Mouse (Mus musculus) G1E (cell line): ENCODE results near the gene Sarm1. TPM values are rescaled to one million over a fixed set of nuclear protein-coding genes. Genes with fewer than 3 reads are reported as not detected.

Experiments
- ATAC-seq: 2 replicates; pipeline ENCODE4 v1.8.0; 2016; ENCODE audit warnings: mild to moderate bottlenecking; ENCODE audit not compliant: insufficient number of reproducible peaks, poor library complexity, low FRiP score, severe bottlenecking; ENCODE audit errors: extremely low read depth
- DNase-seq: peaks from one replicate; pipeline ENCODE4 v3.0.0; 2012; ENCODE audit warnings: low spot score
- H3K27me3 ChIP-seq: 2 replicates; pipeline ENCODE4 v1.6.1; 2012; ENCODE audit warnings: mild to moderate bottlenecking, low read length, inconsistent platforms; ENCODE audit not compliant: insufficient read depth
- H3K36me3 ChIP-seq: replicated peaks from 2 replicates; pipeline ENCODE3; 2012; ENCODE audit warnings: mild to moderate bottlenecking, inconsistent platforms
- H3K4me1 ChIP-seq: 2 replicates; pipeline ENCODE4 v1.6.1; 2012; ENCODE audit warnings: low read depth, low read length, inconsistent platforms, mixed read lengths; ENCODE audit not compliant: insufficient read depth
- H3K4me3 ChIP-seq: 2 replicates; pipeline ENCODE4 v1.5.1; 2012; ENCODE audit warnings: low read depth, mild to moderate bottlenecking, inconsistent platforms, low read length, moderate library complexity, mixed read lengths
- H3K9me3 ChIP-seq: replicated peaks from 2 replicates; pipeline ENCODE4 v1.6.1; 2012; ENCODE audit warnings: inconsistent platforms
- CTCF ChIP-seq: IDR thresholded peaks from 2 replicates; pipeline ENCODE4 v1.5.1; 2012; ENCODE audit warnings: low read depth, low read length, inconsistent platforms, mixed read lengths
- GATA1 ChIP-seq: IDR thresholded peaks from 2 replicates; pipeline ENCODE4 v1.6.1; 2012; ENCODE audit warnings: borderline replicate concordance, low read length, inconsistent platforms, mixed read lengths
- GATA2 ChIP-seq: IDR thresholded peaks from 2 replicates; pipeline ENCODE4 v1.6.1; 2012; ENCODE audit warnings: low read depth, low read length, inconsistent platforms, borderline replicate concordance
- POLR2AphosphoS5 ChIP-seq: IDR thresholded peaks from 2 replicates; pipeline ENCODE4 v1.6.1; 2012; ENCODE audit warnings: low read depth, low read length, inconsistent platforms; ENCODE audit not compliant: insufficient replicate concordance
- TAL1 ChIP-seq: conservative IDR thresholded peaks from 2 replicates; pipeline ENCODE4 v1.6.1; 2012; ENCODE audit warnings: low read depth, low read length, inconsistent platforms, mixed read lengths
- polyA plus RNA-seq: library from polyadenylated mRNA; stranded (reverse); fragments of >175 nt; gene quantifications from 2 replicates; pipeline ENCODE4 v1.2.3, GENCODE M21; 2012
- total RNA-seq, 2 experiments: library from RNA; stranded (forward) in 1 of 2; stranded (reverse) in 1 of 2; fragments of 200-1000 nt in 1 of 2; fragments of >200 nt in 1 of 2; fragmentation: Nextera tagmentation in 1 of 2; gene quantifications; 2 replicates each; pipeline ENCODE4 v1.2.3; 2014 to 2017

The Sarm1 gene
- total and polyA plus RNA-seq, 3 experiments: 0.22 TPM; not detected in 2

- Histone ChIP-seq H3K36me3 (no peaks in the 10 kb centered on the region), H3K4me1 (no peaks in the 10 kb centered on the region; the same call in 1 of the 2 replicates), H3K4me3 (no peak overlapping the region), H3K9me3 (no peaks in the 10 kb centered on the region), H3K27me3 (peaks cover 51% of the 10 kb centered on the region)
- TF ChIP-seq POLR2AphosphoS5: no peak
- no peak for TF ChIP-seq GATA1
- DNase-seq (no peak), ATAC-seq (no peak)
Measured at GRCm38 (mm10) chr11:78427655-78428054, 69.9 kb downstream of the Sarm1 start.

- no peaks in the 10 kb centered on the region for H3K9me3 ChIP-seq
- no peak overlapping the region for H3K4me3 ChIP-seq
- peaks cover 64% of the 10 kb centered on the region for H3K27me3 ChIP-seq
- DNase-seq (no peak), ATAC-seq (no peak)
- TF ChIP-seq GATA1: no peak
- no peak for TF ChIP-seq GATA2
- no peak for TF ChIP-seq POLR2AphosphoS5
- no peak for TF ChIP-seq CTCF
- TF ChIP-seq TAL1: no peak
- H3K4me1 ChIP-seq: peaks cover 9% of the 10 kb centered on the region
- no peaks in the 10 kb centered on the region for H3K36me3 ChIP-seq
Measured at GRCm38 (mm10) chr11:78425572-78425971, 72.0 kb downstream of the Sarm1 start.

GRCm38 (mm10) chr11:78424352-78424751 lies 73.2 kb downstream of the Sarm1 start:
- peaks cover 14% of the 10 kb centered on the region for H3K4me1 ChIP-seq
- H3K9me3 ChIP-seq: no peaks in the 10 kb centered on the region
- H3K27me3 ChIP-seq: peaks cover 70% of the 10 kb centered on the region
- no peak overlapping the region for H3K4me3 ChIP-seq
- DNase-seq (no peak), ATAC-seq (no peak)
- TF ChIP-seq CTCF (no peak), GATA2 (no peak), TAL1 (no peak), GATA1 (no peak), POLR2AphosphoS5 (no peak)
- no peaks in the 10 kb centered on the region for H3K36me3 ChIP-seq

Other genes starting within 250 kb of the Sarm1 start
- 95.8 and 113 TPM in 2 replicates for gene 2610507B11Rik, start 236.0 kb downstream of the Sarm1 start, total RNA-seq (2014; fragmentation: Nextera tagmentation)
- gene 2610507B11Rik, start 236.0 kb downstream of the Sarm1 start, total RNA-seq (2017): 53.9 and 55.8 TPM in 2 replicates
- 63.8 and 70.6 TPM in 2 replicates for gene 2610507B11Rik, start 236.0 kb downstream of the Sarm1 start, polyA plus RNA-seq
- gene BC030499, start 206.9 kb downstream of the Sarm1 start, total RNA-seq (2014; fragmentation: Nextera tagmentation): 2.5 and 3.7 TPM in 2 replicates
- gene BC030499, start 206.9 kb downstream of the Sarm1 start, total RNA-seq (2017): 0.99 and 1.2 TPM in 2 replicates
- gene BC030499, start 206.9 kb downstream of the Sarm1 start, polyA plus RNA-seq: 0.04 TPM in 1 of 2 replicates, not detected in the other
- gene Spag5, start 196.2 kb downstream of the Sarm1 start, total RNA-seq (2014; fragmentation: Nextera tagmentation): 70.7 and 71.3 TPM in 2 replicates
- 60.8 and 66.5 TPM in 2 replicates for gene Spag5, start 196.2 kb downstream of the Sarm1 start, total RNA-seq (2017)
- 55.3 and 77.5 TPM in 2 replicates for gene Spag5, start 196.2 kb downstream of the Sarm1 start, polyA plus RNA-seq
- 0.83 and 4.3 TPM in 2 replicates for gene Aldoc, start 174.8 kb downstream of the Sarm1 start, total RNA-seq (2014; fragmentation: Nextera tagmentation)
- gene Aldoc, start 174.8 kb downstream of the Sarm1 start, total RNA-seq (2017): 10.2 and 12.9 TPM in 2 replicates
- gene Aldoc, start 174.8 kb downstream of the Sarm1 start, polyA plus RNA-seq: 7.2 and 10.6 TPM in 2 replicates
- 30.5 and 36.8 TPM in 2 replicates for gene Pigs, start 169.3 kb downstream of the Sarm1 start, total RNA-seq (2014; fragmentation: Nextera tagmentation)
- gene Pigs, start 169.3 kb downstream of the Sarm1 start, total RNA-seq (2017): 13.9 and 14.1 TPM in 2 replicates
- gene Pigs, start 169.3 kb downstream of the Sarm1 start, polyA plus RNA-seq: 60.4 and 74.5 TPM in 2 replicates
- 4.3 and 6.7 TPM in 2 replicates for gene Unc119, start 154.3 kb downstream of the Sarm1 start, total RNA-seq (2014; fragmentation: Nextera tagmentation)
- gene Unc119, start 154.3 kb downstream of the Sarm1 start, total RNA-seq (2017): 10.3 and 11.8 TPM in 2 replicates
- 8.2 and 8.8 TPM in 2 replicates for gene Unc119, start 154.3 kb downstream of the Sarm1 start, polyA plus RNA-seq
- gene Foxn1, start 111.2 kb downstream of the Sarm1 start, total RNA-seq (2014; fragmentation: Nextera tagmentation): not detected in 2 replicates
- 0.05 TPM in 1 of 2 replicates, not detected in the other for gene Foxn1, start 111.2 kb downstream of the Sarm1 start, total RNA-seq (2017)
- not detected in 2 replicates for gene Foxn1, start 111.2 kb downstream of the Sarm1 start, polyA plus RNA-seq
- not detected in 2 replicates for gene Slc13a2, start 75.5 kb downstream of the Sarm1 start, total RNA-seq (2014; fragmentation: Nextera tagmentation)
- not detected in 2 replicates for gene Slc13a2, start 75.5 kb downstream of the Sarm1 start, total RNA-seq (2017)
- not detected in 2 replicates for gene Slc13a2, start 75.5 kb downstream of the Sarm1 start, polyA plus RNA-seq
- not detected in 2 replicates for gene Slc46a1, start 32.1 kb downstream of the Sarm1 start, total RNA-seq (2014; fragmentation: Nextera tagmentation)
- gene Slc46a1, start 32.1 kb downstream of the Sarm1 start, total RNA-seq (2017): 0.11 and 0.12 TPM in 2 replicates
- gene Slc46a1, start 32.1 kb downstream of the Sarm1 start, polyA plus RNA-seq: not detected in 2 replicates
- gene Vtn, start 1.3 kb upstream of the Sarm1 start, total RNA-seq (2014; fragmentation: Nextera tagmentation): not detected in 2 replicates
- not detected in 2 replicates for gene Vtn, start 1.3 kb upstream of the Sarm1 start, total RNA-seq (2017)
- gene Vtn, start 1.3 kb upstream of the Sarm1 start, polyA plus RNA-seq: not detected in 2 replicates
- gene Sebox, start 5.7 kb upstream of the Sarm1 start, total RNA-seq (2014; fragmentation: Nextera tagmentation): not detected in 2 replicates
- 0.23 TPM in 1 of 2 replicates, not detected in the other for gene Sebox, start 5.7 kb upstream of the Sarm1 start, total RNA-seq (2017)
- gene Sebox, start 5.7 kb upstream of the Sarm1 start, polyA plus RNA-seq: not detected in 2 replicates
- gene Tmem199, start 14.4 kb upstream of the Sarm1 start, total RNA-seq (2014; fragmentation: Nextera tagmentation): 19.7 and 25.8 TPM in 2 replicates
- 51.6 and 60.5 TPM in 2 replicates for gene Tmem199, start 14.4 kb upstream of the Sarm1 start, total RNA-seq (2017)
- 15.8 and 17.4 TPM in 2 replicates for gene Tmem199, start 14.4 kb upstream of the Sarm1 start, polyA plus RNA-seq
- gene Poldip2, start 14.4 kb upstream of the Sarm1 start, total RNA-seq (2014; fragmentation: Nextera tagmentation): 72.5 and 92.3 TPM in 2 replicates
- gene Poldip2, start 14.4 kb upstream of the Sarm1 start, total RNA-seq (2017): 62.0 and 72.9 TPM in 2 replicates
- gene Poldip2, start 14.4 kb upstream of the Sarm1 start, polyA plus RNA-seq: 66.1 and 73.0 TPM in 2 replicates
- 11.7 and 12.9 TPM in 2 replicates for gene Tnfaip1, start 38.6 kb upstream of the Sarm1 start, total RNA-seq (2014; fragmentation: Nextera tagmentation)
- gene Tnfaip1, start 38.6 kb upstream of the Sarm1 start, total RNA-seq (2017): 3.7 and 3.8 TPM in 2 replicates
- 5.1 and 6.0 TPM in 2 replicates for gene Tnfaip1, start 38.6 kb upstream of the Sarm1 start, polyA plus RNA-seq
- 139 and 142 TPM in 2 replicates for gene Ift20, start 38.6 kb upstream of the Sarm1 start, total RNA-seq (2014; fragmentation: Nextera tagmentation)
- 112 and 118 TPM in 2 replicates for gene Ift20, start 38.6 kb upstream of the Sarm1 start, total RNA-seq (2017)
- gene Ift20, start 38.6 kb upstream of the Sarm1 start, polyA plus RNA-seq: 35.4 and 46.3 TPM in 2 replicates
- 54.8 and 65.1 TPM in 2 replicates for gene Tmem97, start 53.0 kb upstream of the Sarm1 start, total RNA-seq (2014; fragmentation: Nextera tagmentation)
- 67.8 and 70.1 TPM in 2 replicates for gene Tmem97, start 53.0 kb upstream of the Sarm1 start, total RNA-seq (2017)
- 30.4 and 30.8 TPM in 2 replicates for gene Tmem97, start 53.0 kb upstream of the Sarm1 start, polyA plus RNA-seq
- gene Nlk, start 199.6 kb upstream of the Sarm1 start, total RNA-seq (2014; fragmentation: Nextera tagmentation): 28.4 and 29.4 TPM in 2 replicates
- 29.6 and 32.9 TPM in 2 replicates for gene Nlk, start 199.6 kb upstream of the Sarm1 start, total RNA-seq (2017)
- 7.2 and 8.2 TPM in 2 replicates for gene Nlk, start 199.6 kb upstream of the Sarm1 start, polyA plus RNA-seq